Mouse (Mus musculus) neural tube, postnatal 0 days (tissue): ENCODE measurements around the gene Abt1. TPM values are rescaled to one million over a fixed set of nuclear protein-coding genes. Genes with fewer than 3 reads are reported as not detected.

Source experiments
- polyA plus RNA-seq: library from polyadenylated mRNA; unstranded; fragments of >200 nt; fragmentation: Nextera tagmentation; extraction: Ambion mirVana; gene quantifications from 2 replicates; pipeline ENCODE4 v1.2.1, GENCODE M21; 2015

Gene Abt1
- 7.2 and 8.3 TPM in 2 replicates for polyA plus RNA-seq

GRCm38 (mm10) chr13:23423286-23424051, at the start of gene Abt1:
Gene Abt1 (minus strand): TSS chr13:23423866.

GRCm38 (mm10) chr13:23465600-23466109, 42.0 kb upstream of the Abt1 start, which contains the start of gene Btn1a1:
Gene Btn1a1 (minus strand): TSS chr13:23465901.

GRCm38 (mm10) chr13:23368583-23369420, 54.9 kb downstream of the Abt1 start, which contains the start of gene Zfp322a:
Gene Zfp322a (minus strand): TSS chr13:23369208.

Other genes starting within 250 kb of the Abt1 start
- gene Vmn1r220, start 235.9 kb downstream of the Abt1 start, polyA plus RNA-seq: not detected in 2 replicates
- not detected in 2 replicates for gene Vmn1r221, start 209.7 kb downstream of the Abt1 start, polyA plus RNA-seq
- not detected in 2 replicates for gene Vmn1r222, start 187.9 kb downstream of the Abt1 start, polyA plus RNA-seq
- gene Vmn1r223, start 176.7 kb downstream of the Abt1 start, polyA plus RNA-seq: not detected in 2 replicates
- 28.9 and 30.1 TPM in 2 replicates for gene Zfp322a, start 54.7 kb downstream of the Abt1 start, polyA plus RNA-seq
- 0.11 and 0.19 TPM in 2 replicates for gene Btn1a1, start 42.0 kb upstream of the Abt1 start, polyA plus RNA-seq
- gene Btn2a2, start 65.0 kb upstream of the Abt1 start, polyA plus RNA-seq: 0.09 TPM in 1 of 2 replicates, not detected in the other
- gene Hist1h4h, start 107.2 kb upstream of the Abt1 start, polyA plus RNA-seq: 0.92 and 4.6 TPM in 2 replicates
- gene Hist1h2af, start 110.0 kb upstream of the Abt1 start, polyA plus RNA-seq: 1.7 TPM in 1 of 2 replicates, not detected in the other
- gene Hist1h3g, start 111.6 kb upstream of the Abt1 start, polyA plus RNA-seq: 1.3 TPM in 1 of 2 replicates, not detected in the other
- 0.09 and 0.36 TPM in 2 replicates for gene Hist1h2bh, start 119.5 kb upstream of the Abt1 start, polyA plus RNA-seq
- gene Hist1h3f, start 120.2 kb upstream of the Abt1 start, polyA plus RNA-seq: 0.21 TPM in 1 of 2 replicates, not detected in the other
- gene Hist1h4f, start 127.8 kb upstream of the Abt1 start, polyA plus RNA-seq: not detected in 2 replicates
- 0.09 and 0.13 TPM in 2 replicates for gene Hist1h1d, start 129.4 kb upstream of the Abt1 start, polyA plus RNA-seq
- gene Hist1h3e, start 138.5 kb upstream of the Abt1 start, polyA plus RNA-seq: 1.5 and 2.0 TPM in 2 replicates
- gene Hist1h2ae, start 147.4 kb upstream of the Abt1 start, polyA plus RNA-seq: 7.7 and 9.3 TPM in 2 replicates
- gene Hist1h2bg, start 147.5 kb upstream of the Abt1 start, polyA plus RNA-seq: 1.5 and 3.0 TPM in 2 replicates
- 0.65 TPM in 1 of 2 replicates, not detected in the other for gene Hist1h2bf, start 150.3 kb upstream of the Abt1 start, polyA plus RNA-seq
- gene Hist1h2ad, start 150.5 kb upstream of the Abt1 start, polyA plus RNA-seq: not detected in 2 replicates
- gene Hist1h3d, start 151.9 kb upstream of the Abt1 start, polyA plus RNA-seq: 0.58 and 0.66 TPM in 2 replicates
- 25.2 and 28.2 TPM in 2 replicates for gene Hist1h4d, start 157.7 kb upstream of the Abt1 start, polyA plus RNA-seq
- 0.80 and 0.89 TPM in 2 replicates for gene Hist1h2be, start 197.3 kb upstream of the Abt1 start, polyA plus RNA-seq
- 7.7 and 9.3 TPM in 2 replicates for gene Hist1h1e, start 198.7 kb upstream of the Abt1 start, polyA plus RNA-seq